Mouse (Mus musculus) embryonic facial prominence, embryonic 14.5 days (tissue): Measurements from ENCODE around the gene Ghrh. TPM values are rescaled to one million over a fixed set of nuclear protein-coding genes. Genes with fewer than 3 reads are reported as not detected.

Experiments used
- ATAC-seq: fragments of 200-750 bp; cut with Nextera tagmentation; 2 replicates; pipeline ENCODE4 v1.8.0; 2017; ENCODE audit warnings: low read depth, moderate number of reproducible peaks, moderate TSS enrichment
- DNase-seq: peaks from one replicate; pipeline ENCODE4 v3.0.0-alpha.2; 2015; ENCODE audit warnings: low spot score
- H3K27ac ChIP-seq: fragments of 300-500 bp; sonication (generic); replicated peaks from 2 replicates; pipeline ENCODE4 v1.5.1; 2014; ENCODE audit warnings: low read depth, mild to moderate bottlenecking, low read length, moderate library complexity
- H3K27me3 ChIP-seq: fragments of 300-500 bp; sonication (generic); replicated peaks from 2 replicates; pipeline ENCODE4 v1.6.1; 2014; ENCODE audit warnings: low read length; ENCODE audit not compliant: control insufficient read depth, insufficient read depth
- H3K36me3 ChIP-seq: fragments of 300-500 bp; sonication (generic); 2 replicates; pipeline ENCODE4 v1.6.1; 2014; ENCODE audit warnings: low read length, mixed read lengths; ENCODE audit not compliant: control insufficient read depth, insufficient read depth
- H3K4me1 ChIP-seq: fragments of 300-500 bp; sonication (generic); 2 replicates; pipeline ENCODE4 v1.6.1; 2014; ENCODE audit warnings: antibody characterized with exemption, low read length; ENCODE audit not compliant: control insufficient read depth, insufficient read depth
- H3K4me2 ChIP-seq: fragments of 300-500 bp; sonication (generic); 2 replicates; pipeline ENCODE4 v1.6.1; 2014; ENCODE audit warnings: low read depth, mild to moderate bottlenecking, low read length, moderate library complexity, mixed read lengths
- H3K4me3 ChIP-seq: fragments of 300-500 bp; sonication (generic); 2 replicates; pipeline ENCODE4 v1.5.1; 2014; ENCODE audit warnings: low read depth, mild to moderate bottlenecking, low read length
- H3K9ac ChIP-seq: fragments of 300-500 bp; sonication (generic); 2 replicates; pipeline ENCODE4 v1.6.1; 2014; ENCODE audit warnings: low read depth, mild to moderate bottlenecking, low read length, moderate library complexity, mixed read lengths
- H3K9me3 ChIP-seq: fragments of 300-500 bp; sonication (generic); 2 replicates; pipeline ENCODE4 v1.6.1; 2016; ENCODE audit warnings: low read length; ENCODE audit not compliant: control insufficient read depth
- WGBS: fragments of 180-500 bp; shearing (Covaris S2); extraction: QIAGEN DNeasy Blood & Tissue Kit; methylation state at CpG from one replicate; pipeline ENCODE4 v1.1.7; 2014; 5-methylcytosine and 5-hydroxymethylcytosine counted together
- polyA plus RNA-seq: library from polyadenylated mRNA; unstranded; fragments of >200 nt; fragmentation: Nextera tagmentation; extraction: Ambion mirVana; gene quantifications from 2 replicates; pipeline ENCODE4 v1.2.1, GENCODE M21; 2014

The Ghrh gene
- polyA plus RNA-seq, 1 experiment from 2014 or later = 0.51 TPM

- no peak overlapping the region for H3K4me3 ChIP-seq
- no peak for DNase-seq
- H3K4me1 ChIP-seq = no peaks in the 10 kb centered on the region
- WGBS = 71% methylated on average over 5 of the region's 5 CpGs
- H3K9ac ChIP-seq = no peak overlapping the region
- H3K27ac ChIP-seq = no peak overlapping the region
- H3K36me3 ChIP-seq = peaks cover 96% of the 10 kb centered on the region
- no peaks in the 10 kb centered on the region for H3K27me3 ChIP-seq
- no peak overlapping the region for H3K4me2 ChIP-seq
- ATAC-seq = no peak
- H3K9me3 ChIP-seq = no peaks in the 10 kb centered on the region
These were observed 25.1 kb downstream of the Ghrh start for GRCm38 (mm10) chr2:157322029-157322766.

DNA sequence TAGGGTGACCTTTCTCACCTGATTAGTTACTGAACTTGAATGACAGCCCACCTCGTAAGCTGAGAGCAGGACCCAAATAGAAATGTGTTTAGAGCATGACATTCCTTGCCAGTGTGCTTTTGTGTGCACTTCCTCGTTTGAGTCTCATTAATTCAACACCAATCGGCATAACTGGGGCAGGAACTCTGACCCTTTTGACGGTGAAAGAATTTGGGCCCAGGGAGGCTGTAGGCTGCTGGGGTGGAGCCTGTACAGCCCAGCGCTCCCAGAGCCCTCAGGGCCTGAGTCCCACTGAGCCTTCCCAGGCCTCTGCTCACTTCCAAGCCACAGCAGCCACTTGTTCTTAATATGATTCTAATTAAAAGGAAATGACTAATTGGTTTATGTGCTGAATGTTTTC is 26.4 kb downstream of the Ghrh start:
- H3K27me3 ChIP-seq = no peaks in the 10 kb centered on the region
- H3K4me3 ChIP-seq = no peak overlapping the region
- no peak overlapping the region for H3K27ac ChIP-seq
- H3K36me3 ChIP-seq = peaks cover 95% of the 10 kb centered on the region
- H3K9ac ChIP-seq = no peak overlapping the region
- peak; percentile 16; the same call in 1 of the 2 replicates for ATAC-seq
- H3K4me2 ChIP-seq = no peak overlapping the region
- H3K4me1 ChIP-seq = no peaks in the 10 kb centered on the region
- peak; percentile 59 for DNase-seq
- no peaks in the 10 kb centered on the region for H3K9me3 ChIP-seq
- 31% methylated on average over 5 of the region's 5 CpGs for WGBS

GRCm38 (mm10) chr2:157320135-157320534 is 27.2 kb downstream of the Ghrh start:
- DNase-seq (peak; percentile 66), ATAC-seq (peak; percentile 45; the same call in 1 of the 2 replicates)
- H3K9ac ChIP-seq = no peak overlapping the region
- no peaks in the 10 kb centered on the region for H3K4me1 ChIP-seq
- peak overlapping the region; percentile 45; the same call in 1 of the 2 replicates for H3K27ac ChIP-seq
- no peaks in the 10 kb centered on the region for H3K27me3 ChIP-seq
- no peak overlapping the region for H3K4me2 ChIP-seq
- H3K9me3 ChIP-seq = no peaks in the 10 kb centered on the region
- 65% methylated on average over 8 of the region's 8 CpGs for WGBS
- peaks cover 95% of the 10 kb centered on the region for H3K36me3 ChIP-seq
- no peak overlapping the region for H3K4me3 ChIP-seq

GRCm38 (mm10) chr2:157317220-157317619 is 30.1 kb downstream of the Ghrh start:
- Histone ChIP-seq H3K27me3 (no peaks in the 10 kb centered on the region), H3K36me3 (peaks cover 95% of the 10 kb centered on the region), H3K4me3 (no peak overlapping the region), H3K9me3 (no peaks in the 10 kb centered on the region), H3K4me2 (no peak overlapping the region), H3K4me1 (no peaks in the 10 kb centered on the region), H3K27ac (no peak overlapping the region), H3K9ac (no peak overlapping the region)
- ATAC-seq = no peak
- 91% methylated on average over 6 of the region's 6 CpGs for WGBS
- peak; percentile 49 for DNase-seq

GRCm38 (mm10) chr2:157316358-157316933 is 30.9 kb downstream of the Ghrh start:
- Histone ChIP-seq H3K4me1 (no peaks in the 10 kb centered on the region), H3K27ac (no peak overlapping the region), H3K27me3 (no peaks in the 10 kb centered on the region), H3K4me3 (no peak overlapping the region), H3K9me3 (no peaks in the 10 kb centered on the region), H3K4me2 (no peak overlapping the region), H3K36me3 (peaks cover 95% of the 10 kb centered on the region), H3K9ac (no peak overlapping the region)
- 86% methylated on average over 9 of the region's 14 CpGs for WGBS
- DNase-seq (no peak), ATAC-seq (0 out of 2 replicates have a peak, but pooled peaks have one; percentile 20)

GRCm38 (mm10) chr2:157315486-157315885 is 31.8 kb downstream of the Ghrh start:
- no peak for ATAC-seq
- 85% methylated on average over 6 of the region's 6 CpGs for WGBS

GRCm38 (mm10) chr2:157314310-157314709 is 33.0 kb downstream of the Ghrh start:
- no peaks in the 10 kb centered on the region for H3K4me1 ChIP-seq
- H3K4me2 ChIP-seq = no peak overlapping the region
- no peak overlapping the region for H3K4me3 ChIP-seq
- H3K27me3 ChIP-seq = no peaks in the 10 kb centered on the region
- H3K9ac ChIP-seq = no peak overlapping the region
- WGBS = 81% methylated on average over 7 of the region's 7 CpGs
- no peak overlapping the region for H3K27ac ChIP-seq
- no peaks in the 10 kb centered on the region for H3K9me3 ChIP-seq
- peaks cover 95% of the 10 kb centered on the region for H3K36me3 ChIP-seq
- no peak for DNase-seq
- ATAC-seq = no peak

More at GRCm38 (mm10) chr2:157315486-157315885, 31.8 kb downstream of the Ghrh start:
- H3K9me3 ChIP-seq = no peaks in the 10 kb centered on the region
- no peaks in the 10 kb centered on the region for H3K27me3 ChIP-seq
- H3K4me1 ChIP-seq = no peaks in the 10 kb centered on the region
- H3K4me3 ChIP-seq = no peak overlapping the region
- no peak for DNase-seq
- H3K4me2 ChIP-seq = no peak overlapping the region
- H3K27ac ChIP-seq = no peak overlapping the region
- H3K36me3 ChIP-seq = peaks cover 95% of the 10 kb centered on the region
- no peak overlapping the region for H3K9ac ChIP-seq

DNA sequence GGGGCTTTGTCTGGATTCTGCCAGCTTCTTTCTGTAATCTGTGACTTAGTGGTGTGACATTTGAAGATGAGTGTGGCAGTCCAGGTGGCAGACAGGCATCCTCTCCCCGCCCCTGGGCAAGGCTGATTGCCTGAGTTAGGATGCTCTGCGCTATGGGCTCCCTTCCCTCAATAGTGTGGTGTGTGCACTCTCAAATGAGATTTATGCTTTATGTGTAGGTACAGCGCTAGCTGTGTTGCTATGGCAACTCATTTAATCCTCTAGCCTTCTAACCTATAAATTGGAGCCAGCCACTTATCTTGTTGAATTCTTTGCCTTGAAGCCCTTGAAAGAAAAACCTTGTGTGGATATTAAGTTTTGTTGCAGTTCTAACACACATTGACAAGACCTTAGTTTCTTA is 33.6 kb downstream of the Ghrh start:
- ATAC-seq (no peak), DNase-seq (no peak)
- Histone ChIP-seq H3K4me1 (no peaks in the 10 kb centered on the region), H3K9me3 (no peaks in the 10 kb centered on the region), H3K9ac (no peak overlapping the region), H3K27me3 (no peaks in the 10 kb centered on the region), H3K4me2 (no peak overlapping the region), H3K4me3 (no peak overlapping the region), H3K27ac (no peak overlapping the region), H3K36me3 (peaks cover 98% of the 10 kb centered on the region)
- 91% methylated on average over 3 of the region's 3 CpGs for WGBS
